Mouse (Mus musculus) monocyte, adult 2 months (primary cell): ENCODE data around the gene Gm20388.

Experiments
- DNase-seq, 2 experiments: peaks; one replicate each; pipeline ENCODE4 v3.0.0; 2022; ENCODE audit warnings: low spot score in 2 of 2, low read depth in 1 of 2

Gene Gm20388

DNA sequence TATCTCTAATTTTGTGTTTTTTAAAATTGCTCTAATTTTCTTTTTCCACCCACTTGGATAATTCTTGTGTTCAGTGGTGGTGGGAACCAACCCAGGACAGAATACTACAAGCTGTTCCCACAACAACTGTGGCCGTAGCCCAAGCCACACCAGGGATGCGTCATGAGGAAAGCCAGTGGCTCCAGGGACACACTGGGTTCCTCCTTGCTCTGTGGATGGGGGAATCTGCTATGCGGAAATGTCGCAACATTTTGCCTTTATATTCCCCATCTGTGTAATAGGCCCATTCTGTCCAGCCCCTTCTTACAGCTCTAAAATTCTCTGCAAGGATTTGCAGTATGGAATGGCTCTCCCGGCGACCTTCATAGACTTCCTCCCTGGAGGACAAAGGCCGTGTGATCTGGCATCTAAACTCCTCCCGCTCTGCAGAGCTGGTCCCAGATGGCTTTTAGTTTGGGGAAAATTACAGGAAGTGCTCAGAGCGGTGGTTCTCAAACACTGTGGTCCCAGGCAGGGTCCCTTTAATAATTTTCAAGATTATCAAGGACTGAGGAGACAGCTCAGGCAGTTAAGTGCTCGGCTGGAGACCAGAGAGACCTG lies 1270.7 kb downstream of the Gm20388 start:
- no peak for DNase-seq

DNA sequence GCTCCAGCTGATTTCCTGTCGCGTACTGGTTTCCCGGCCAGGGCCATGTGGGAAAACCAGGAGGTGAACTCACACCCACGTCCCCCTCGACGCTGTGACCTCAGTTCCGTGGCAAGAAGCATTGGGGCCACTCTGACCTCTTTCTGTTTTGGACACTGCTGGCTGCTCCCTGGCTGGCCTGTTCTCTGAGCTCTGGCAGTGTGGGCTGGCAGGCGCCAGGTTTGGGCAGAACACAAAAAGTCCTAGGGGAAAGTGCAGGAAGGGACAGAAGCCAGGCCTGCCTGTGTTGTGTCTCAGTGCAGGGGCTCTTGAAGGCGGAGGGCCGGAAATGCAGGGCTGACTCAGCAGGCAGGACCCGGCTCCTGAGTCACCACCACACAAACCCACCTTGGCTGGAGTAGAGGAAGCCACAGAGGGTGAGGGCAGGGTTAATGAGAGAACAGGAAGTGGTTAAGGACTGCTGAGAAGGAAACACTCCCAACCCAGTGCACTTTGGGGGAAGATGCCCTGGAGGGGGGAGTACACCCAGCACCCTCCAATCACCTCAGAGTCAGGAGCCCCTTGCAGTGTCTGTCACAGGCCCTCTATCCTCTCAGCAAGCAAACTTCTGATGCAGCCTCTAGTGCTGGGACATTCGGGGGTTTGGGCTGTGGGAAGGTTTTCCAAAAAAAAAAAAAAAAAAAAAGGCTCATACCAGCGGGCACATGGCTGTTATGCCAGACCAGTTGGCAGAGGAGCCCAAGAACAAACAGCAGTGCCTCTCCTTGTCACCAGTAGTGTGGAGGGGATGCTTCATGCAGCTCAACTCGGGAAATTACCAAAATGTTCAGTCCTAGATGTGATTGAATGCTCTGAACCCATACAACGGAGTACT lies 1277.1 kb downstream of the Gm20388 start:
- peak in 1 of 2 experiments; percentile 8 for DNase-seq

DNA sequence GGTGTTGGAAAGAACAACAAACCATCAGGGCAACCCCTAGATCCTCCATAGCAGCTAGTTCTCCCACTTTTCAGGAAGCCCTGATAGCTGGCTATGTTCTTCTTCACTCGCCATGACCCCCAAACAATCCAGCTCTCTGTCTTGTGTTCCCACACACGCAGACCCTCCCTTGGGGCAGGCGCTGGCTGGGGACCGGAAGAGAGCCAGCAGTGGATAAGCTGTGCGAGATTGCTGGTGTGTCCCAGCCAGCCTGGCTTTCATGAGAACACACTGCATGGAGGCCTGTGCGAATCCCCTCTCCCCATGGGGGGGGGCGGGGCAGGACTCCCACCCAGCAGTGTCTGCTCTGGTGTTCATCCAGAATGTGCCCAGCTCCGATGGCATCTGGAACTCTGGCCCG lies 1278.4 kb downstream of the Gm20388 start:
- DNase-seq = no peak

DNA sequence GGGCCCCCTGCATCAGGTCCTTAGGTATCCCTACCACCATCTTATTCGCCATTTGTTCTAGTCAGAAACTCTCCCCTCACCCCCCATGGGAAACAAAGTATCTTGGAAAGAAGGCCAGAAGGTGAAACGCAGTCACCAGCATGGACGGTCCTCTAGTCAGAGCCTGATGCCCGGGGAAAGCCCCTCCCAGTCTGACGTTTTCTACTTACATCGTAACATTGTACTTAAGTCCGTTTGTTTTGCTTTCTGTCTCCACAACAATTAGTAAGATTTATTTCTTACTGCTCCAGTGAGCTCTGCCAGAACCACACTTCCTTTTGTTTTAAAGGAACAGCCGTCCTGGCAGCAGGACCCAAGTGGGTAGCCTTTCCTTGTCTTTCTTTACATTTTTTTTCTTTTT lies 1281.8 kb downstream of the Gm20388 start:
- no peak for DNase-seq

DNA sequence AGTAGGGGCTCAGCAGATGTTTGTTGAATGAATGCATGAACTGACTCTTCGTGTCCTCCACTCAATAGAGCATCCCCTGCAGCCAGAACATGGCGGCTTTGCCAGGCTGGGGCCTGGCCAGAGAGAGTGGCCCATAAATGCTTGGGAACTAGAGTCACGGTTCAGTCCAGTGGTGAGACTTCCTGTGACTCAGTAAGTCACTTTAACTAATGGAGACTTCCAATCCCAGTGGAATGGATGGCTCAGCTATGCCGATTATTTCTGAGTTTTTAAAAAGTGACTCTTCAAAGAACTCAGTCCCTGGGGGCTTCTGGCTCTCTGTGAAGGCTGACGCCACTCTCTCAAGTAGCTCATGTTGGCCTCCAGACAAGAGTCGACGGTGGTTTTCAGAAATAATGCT lies 1285.3 kb downstream of the Gm20388 start:
- DNase-seq = no peak

DNA sequence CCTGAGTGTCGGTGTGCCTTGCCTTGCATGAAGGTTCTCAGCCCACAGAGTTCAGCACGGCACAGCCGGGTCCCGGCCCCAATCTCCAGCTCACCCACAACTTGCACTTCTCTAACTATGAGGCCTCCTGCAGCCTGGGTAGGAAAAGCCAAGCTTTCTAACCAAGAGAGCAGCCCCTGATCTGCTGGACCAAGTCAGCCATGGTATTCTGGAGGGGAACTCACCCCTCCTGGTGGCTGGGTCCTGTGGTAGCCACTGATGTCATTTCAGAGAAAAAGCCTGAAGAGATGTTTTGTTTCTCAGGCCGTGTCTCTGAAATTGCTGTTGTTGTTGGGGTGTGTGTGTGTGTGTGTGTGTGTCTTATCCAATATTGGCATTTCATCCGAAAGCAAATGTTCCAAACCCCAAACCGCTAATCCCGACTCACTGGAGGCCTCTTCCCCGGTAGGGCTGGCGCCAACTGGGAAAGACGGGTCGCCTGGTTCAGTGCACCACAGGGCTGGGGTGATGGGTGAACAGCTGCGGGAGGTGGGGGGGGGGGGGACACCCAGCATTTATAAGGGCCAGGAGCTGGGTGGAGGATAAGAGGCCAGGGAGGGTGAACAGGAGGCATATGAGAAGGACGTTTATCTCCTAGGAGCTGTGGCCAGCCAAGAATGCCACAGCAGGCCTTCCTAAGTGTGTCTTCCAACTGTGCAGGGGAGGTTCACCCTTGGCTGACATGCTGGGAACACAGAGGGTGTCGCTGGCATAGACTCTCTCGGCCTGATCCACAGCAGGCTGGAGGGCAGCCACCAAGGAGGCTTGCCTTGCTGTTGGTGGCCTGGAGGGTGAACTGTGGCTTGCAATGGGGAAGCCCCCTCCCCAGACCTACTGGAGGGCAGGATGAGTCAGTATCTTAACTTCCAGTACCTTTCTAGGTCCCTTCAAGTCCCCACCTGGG lies 1286.4 kb downstream of the Gm20388 start:
- no peak for DNase-seq

DNA sequence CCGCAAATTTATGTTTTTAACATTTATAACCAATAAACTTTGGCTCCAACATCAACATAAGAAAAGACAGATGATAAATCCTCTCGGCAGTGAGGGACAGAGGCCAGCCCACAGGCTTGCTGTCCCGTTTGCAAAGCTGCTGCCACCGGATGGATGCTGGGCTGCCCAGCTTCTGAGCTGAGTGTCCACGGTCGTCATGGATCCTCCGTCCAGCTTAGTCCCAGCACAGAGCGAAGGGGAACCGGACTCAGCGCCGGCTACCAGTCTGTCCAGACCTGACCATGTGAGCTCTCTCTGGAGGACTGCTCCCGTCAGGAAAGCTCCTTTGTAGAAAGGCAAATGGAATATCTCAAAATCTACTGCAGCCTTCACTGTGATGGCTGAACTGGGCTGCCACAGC lies 1289.4 kb downstream of the Gm20388 start:
- no peak for DNase-seq

DNA sequence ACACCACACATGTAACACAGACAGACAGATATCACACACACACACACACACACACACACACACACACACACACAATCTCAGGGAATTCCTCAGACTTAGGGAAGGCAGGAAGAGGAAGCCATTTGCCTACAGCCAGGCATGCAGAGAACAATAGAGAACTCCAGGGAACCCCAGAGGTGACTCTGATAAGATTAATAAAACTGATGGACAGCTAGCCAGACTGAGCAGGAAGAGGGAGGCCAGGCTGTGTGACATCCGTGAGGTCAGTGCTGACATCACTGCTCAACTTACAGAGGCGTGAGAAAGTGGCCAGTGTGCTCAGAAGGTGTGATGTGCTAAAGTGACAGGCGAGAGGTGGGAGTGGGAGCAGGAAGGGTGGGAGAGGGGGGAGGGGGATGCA lies 1290.3 kb downstream of the Gm20388 start:
- DNase-seq = no peak

DNA sequence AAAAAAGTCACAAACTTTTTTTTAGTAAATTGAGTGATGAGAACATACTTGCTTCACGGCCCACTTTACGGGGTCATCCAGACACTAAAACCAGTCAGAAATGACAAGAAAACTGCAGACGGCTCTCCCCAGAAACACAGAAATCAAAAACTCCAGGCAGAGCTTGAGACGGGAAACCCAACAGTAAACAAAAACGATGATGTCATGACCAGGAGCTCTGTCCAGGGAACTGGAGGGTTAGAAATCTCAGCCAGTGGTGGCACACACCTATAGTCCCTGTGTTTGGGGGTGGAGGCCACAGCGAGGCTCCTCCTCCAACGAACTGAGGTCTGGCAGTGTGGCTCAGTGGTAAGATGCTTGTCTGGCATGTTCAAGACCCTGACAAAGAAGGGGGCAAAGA lies 1291.0 kb downstream of the Gm20388 start:
- no peak for DNase-seq

DNA sequence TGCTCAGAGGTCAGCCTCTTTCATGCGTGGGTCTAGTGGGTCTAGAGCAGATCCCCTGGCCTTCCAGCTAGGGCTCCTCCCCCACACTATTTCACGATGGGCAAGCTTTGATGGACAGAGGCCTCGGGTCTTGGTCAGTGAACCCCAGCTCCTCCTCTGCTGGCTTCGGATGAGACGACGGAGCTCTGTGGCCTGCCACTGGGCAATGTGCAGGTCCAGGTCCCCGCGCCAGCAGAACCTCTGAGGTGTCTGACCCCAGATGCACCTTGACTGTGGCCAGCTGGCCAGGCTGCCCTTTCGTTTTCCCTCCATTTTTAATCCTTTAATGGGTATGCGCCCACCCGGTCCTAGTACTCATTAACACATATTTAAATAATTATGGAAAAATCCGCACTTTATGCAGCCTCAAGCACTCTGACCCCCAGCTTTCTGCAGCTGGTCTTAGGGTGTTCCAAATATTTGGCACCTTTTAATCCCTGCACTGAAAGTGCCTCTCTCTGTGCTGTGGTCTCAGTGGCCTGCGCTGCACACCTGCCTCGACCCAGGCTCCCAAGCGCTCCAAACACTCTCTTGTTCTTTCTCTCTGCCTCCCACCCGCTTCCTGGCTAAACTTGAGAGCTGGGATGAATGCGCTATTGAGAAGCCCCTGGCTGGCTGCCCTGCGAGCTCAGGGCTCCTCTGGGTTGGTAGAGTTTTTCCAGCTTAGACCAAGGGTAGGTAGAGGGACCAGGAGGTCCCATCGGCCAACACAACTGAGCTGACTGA lies 1293.2 kb downstream of the Gm20388 start:
- no peak for DNase-seq

DNA sequence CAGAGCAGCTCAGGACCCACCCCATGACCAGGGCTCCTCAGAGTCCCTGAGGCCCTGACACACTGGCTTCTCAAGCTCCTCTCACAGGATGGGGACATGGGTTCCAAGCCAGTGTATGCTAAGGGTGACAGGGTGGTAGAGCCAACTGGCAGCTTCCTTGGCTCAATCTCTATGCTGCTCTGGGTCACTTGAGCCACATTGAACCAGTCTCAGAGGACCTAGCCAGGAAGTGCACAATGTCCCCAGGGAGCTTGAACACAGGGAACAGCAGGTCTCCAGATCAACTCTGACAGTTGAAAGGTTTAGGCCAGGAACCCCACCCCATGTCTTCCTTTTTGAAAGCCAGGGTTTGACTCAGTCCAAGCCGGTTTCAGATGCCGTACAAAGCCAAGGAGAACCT lies 1296.5 kb downstream of the Gm20388 start:
- DNase-seq = no peak

DNA sequence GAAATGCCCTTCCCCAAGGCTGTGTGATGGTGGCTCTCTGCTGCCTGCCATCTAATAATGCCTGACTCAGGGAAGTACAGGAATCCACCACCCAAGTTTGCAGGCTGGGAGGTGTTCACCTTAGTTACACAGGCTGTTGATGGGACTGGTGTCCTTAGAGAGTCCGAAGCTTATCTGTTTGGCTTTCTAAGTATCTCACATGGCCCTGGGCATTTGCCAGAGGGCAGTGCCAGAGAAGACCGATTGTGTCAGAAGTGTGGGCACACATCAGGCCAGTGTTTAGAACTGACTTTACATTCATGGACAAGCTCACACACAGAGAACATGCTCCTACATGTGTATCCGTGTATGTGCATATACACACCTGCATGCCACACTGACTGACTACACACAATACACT lies 1300.0 kb downstream of the Gm20388 start:
- no peak for DNase-seq

DNA sequence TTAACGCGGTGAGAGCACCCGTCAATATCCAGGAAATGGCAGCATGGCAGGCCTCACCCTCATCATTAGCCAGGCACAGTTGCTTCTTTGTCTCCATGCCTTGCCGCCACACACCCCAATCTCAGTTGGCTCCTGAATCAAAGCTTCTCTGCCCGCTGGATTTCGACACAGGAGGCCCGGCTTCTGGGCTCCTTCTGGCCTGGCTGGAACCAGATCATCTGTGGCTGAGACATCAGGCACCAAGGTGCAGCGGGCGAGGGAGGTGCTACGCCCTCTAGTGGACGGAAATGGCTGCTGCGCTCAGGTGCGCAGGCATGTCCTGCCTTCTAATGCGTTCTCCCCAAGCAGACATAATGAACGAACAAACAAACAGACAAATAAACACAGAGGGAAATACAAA lies 1302.6 kb downstream of the Gm20388 start:
- DNase-seq = no peak

DNA sequence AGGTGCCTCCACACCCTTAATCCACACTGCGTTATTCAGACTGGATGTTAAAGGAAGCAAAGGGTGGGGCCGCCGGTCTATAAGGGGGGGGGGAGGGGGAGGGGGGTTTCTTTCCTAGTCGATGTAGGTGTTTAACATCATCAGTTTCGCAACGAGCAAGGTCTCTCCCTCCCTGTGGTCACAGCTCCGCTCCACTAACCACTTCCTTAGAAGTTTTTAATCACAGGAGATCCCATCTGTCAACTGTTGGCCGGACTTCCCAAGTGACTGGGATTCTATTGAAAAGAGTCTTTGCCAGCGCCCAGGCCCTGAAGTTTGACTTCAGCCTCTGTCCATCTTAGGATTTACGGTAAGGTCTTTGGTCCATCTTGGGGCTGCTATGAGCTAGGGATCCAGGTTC lies 1303.0 kb downstream of the Gm20388 start:
- DNase-seq = no peak

DNA sequence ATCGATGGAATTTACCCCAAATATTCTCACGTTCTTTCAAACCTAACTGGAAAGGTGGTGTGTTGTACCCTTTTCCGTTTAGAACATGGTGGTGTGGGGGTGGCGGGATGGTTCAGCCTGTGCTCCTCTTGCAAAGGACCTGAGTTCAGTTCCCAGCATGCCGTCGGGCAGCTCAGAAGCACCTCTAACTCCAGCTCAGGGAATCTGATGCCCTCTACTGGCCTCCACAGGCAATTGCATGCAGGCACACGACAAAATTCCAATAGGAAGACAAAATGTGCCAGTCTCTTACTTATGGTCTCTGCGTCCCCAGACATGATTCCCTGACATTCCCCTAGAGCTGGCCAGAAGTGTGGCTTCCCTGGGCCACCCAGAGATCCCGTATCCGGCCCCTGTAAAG lies 1304.3 kb downstream of the Gm20388 start:
- DNase-seq = no peak

DNA sequence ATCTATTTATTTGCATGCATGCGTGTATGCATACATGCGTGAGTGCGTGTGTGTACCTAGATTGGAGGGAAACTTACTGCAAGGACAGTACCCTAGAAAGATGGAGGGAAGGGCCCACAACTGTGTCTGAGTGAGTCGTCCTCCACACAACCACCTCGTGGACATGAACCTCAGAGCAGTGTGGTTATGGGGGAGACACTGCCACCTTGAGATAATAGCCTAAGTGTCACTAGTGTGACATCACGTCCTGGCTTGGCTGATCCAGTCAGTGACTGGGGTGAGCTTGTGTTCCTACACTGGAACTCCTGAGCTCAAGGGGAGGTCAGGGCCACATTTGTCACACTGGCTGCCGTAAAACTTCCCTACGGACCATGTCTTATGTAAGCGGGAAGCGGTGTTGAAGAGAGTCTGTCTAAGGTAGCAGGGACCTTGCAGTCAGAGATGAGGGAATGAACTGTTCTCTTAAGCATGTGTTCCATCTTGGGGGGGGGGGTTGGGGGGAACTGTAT lies 1305.9 kb downstream of the Gm20388 start:
- DNase-seq = no peak

DNA sequence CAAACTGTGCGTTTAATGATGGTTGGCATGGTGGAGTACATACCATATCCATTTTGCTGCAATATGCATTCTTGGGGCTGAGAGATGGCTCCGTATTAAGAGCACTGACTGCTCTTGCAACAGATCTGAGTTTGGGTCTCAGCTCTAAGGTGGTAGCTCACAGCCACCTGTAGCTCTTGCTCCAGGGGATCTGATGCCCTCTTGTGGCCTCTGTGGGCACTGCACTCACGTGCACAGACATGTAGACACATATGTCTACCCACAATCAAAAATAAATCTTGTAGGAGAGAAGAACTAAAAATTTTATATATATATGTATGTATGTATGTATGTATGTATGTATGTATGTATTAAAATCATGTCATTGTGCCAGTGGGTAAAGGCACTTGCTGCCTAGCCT lies 1307.8 kb downstream of the Gm20388 start:
- DNase-seq = no peak

DNA sequence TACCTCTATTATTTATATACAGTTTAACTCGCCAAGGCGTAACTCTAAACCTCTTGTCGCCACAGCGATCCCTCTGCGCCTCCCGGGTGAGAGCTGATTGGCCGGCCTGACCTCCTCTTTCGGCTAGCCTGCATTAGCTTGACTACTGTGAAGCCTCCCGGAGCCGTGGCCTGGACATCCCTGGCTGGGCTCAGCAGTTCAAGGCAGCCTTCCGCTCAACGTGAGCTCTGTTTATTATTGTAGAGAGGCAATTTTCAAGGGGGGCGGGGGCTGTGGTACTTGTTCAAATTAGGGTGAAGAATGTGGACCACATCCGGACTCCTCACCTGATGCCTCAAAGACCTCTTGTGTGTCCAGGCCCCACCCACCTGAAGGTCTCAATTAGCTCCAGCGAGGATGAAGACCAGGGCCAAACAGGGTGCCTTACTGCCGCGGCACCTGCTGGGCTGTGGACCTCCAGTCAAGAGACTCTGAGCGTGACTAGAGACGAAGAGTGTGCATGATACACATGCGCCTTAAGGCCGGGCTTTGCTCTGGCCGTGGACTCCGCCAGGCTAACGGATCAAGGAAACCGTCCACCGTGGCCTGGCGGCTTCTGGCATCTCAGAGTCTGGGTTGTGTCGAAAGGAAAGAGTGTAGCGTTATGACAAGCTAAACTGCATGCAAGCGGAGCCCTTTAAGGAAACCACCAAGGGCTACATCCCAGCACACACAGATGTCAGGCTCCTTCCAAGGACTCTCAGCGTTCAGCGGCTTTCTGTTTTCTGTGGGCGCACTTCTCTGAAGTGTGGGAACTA lies 1309.7 kb downstream of the Gm20388 start:
- no peak for DNase-seq

DNA sequence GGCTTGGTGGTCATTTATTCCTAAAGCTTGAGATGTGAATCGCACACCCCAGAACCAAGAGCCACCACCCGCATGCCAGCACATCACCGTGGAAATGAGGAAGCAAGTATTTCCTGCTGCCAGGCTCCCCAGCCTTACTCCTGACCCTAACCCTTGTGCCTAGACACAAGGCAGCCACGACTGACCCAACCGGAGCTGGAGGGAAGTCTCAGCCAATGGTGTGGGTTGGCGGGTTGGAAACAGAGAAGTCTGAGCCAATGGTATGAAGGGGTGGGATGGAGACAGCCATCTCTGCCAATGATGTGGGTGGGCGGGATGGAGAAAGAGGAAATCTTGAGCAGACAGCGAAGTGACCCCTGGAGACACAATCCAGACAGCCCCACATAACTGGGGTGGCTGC lies 1314.1 kb downstream of the Gm20388 start:
- no peak for DNase-seq

DNA sequence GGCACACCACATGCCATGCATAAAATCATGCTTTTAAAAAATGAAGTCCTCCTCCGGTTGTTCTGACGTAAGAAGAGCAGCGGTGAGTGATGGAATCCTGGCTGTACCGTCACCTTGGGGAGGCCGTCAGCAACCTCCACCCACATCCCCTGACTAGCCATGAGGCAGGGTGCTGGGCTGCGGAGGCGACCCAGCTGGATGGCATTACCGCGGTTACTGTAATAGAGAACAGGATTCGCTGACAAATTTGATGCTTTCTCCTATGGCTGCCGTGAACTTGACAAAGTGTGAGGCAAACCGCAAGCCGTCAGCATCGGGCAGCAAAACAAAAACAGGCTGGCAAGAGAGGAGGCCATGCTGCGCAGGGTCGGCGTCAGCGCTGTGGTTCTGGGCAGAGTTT lies 1317.1 kb downstream of the Gm20388 start:
- no peak for DNase-seq
